Mouse (Mus musculus) ES-E14 (cell line): ENCODE measurements around the gene Ctdnep1. TPM values are rescaled to one million over a fixed set of nuclear protein-coding genes. Genes with fewer than 3 reads are reported as not detected.

Experiments
- DNase-seq: peaks from one replicate; pipeline ENCODE4 v3.0.0-alpha.2; 2013; ENCODE audit warnings: low read depth, low spot score
- H3K27ac ChIP-seq: 2 replicates; pipeline ENCODE4 v1.5.1; 2012; ENCODE audit warnings: low read depth, mild to moderate bottlenecking, low read length, moderate library complexity, mixed read lengths; ENCODE audit not compliant: poor library complexity, insufficient read depth, severe bottlenecking
- H3K36me3 ChIP-seq: 2 replicates; pipeline ENCODE4 v1.6.1; 2012; ENCODE audit warnings: mild to moderate bottlenecking, low read length, moderate library complexity, mixed read lengths; ENCODE audit not compliant: control insufficient read depth, poor library complexity, insufficient read depth, severe bottlenecking
- H3K4me1 ChIP-seq, 2 experiments: fragments of 150-350 bp in 1 of 2; sonication (generic) in 1 of 2; 2 replicates each; pipeline ENCODE4 v1.6.1; 2012; ENCODE audit warnings: low read length in 2 of 2, mild to moderate bottlenecking in 1 of 2, mixed read lengths in 1 of 2; ENCODE audit not compliant: control insufficient read depth in 2 of 2, insufficient read depth in 2 of 2, poor library complexity in 1 of 2
- H3K4me3 ChIP-seq, 2 experiments: fragments of 150-350 bp in 1 of 2; sonication (generic) in 1 of 2; 2 replicates each; pipeline ENCODE4 v1.5.1; 2012; ENCODE audit warnings: low read length in 2 of 2, low read depth in 1 of 2, mild to moderate bottlenecking in 1 of 2, mixed read lengths in 1 of 2; ENCODE audit not compliant: insufficient read depth in 1 of 2, poor library complexity in 1 of 2, severe bottlenecking in 1 of 2
- H3K9ac ChIP-seq: 2 replicates; pipeline ENCODE4 v1.6.1; 2012; ENCODE audit warnings: low read depth, mild to moderate bottlenecking, low read length, mixed read lengths; ENCODE audit not compliant: poor library complexity, insufficient read depth, severe bottlenecking
- H3K9me3 ChIP-seq: fragments of 150-350 bp; sonication (generic); 2 replicates; pipeline ENCODE4 v1.6.1; 2012; ENCODE audit warnings: low read depth, mild to moderate bottlenecking, low read length; ENCODE audit not compliant: control insufficient read depth, insufficient read depth
- CHD2 ChIP-seq: IDR thresholded peaks from 2 replicates; pipeline ENCODE4 v1.6.1; 2014; ENCODE audit warnings: mild to moderate bottlenecking, low read depth, low read length, inconsistent platforms
- HCFC1 ChIP-seq: IDR thresholded peaks from 2 replicates; pipeline ENCODE4 v1.6.1; 2012; ENCODE audit warnings: low read length, inconsistent platforms, borderline replicate concordance; ENCODE audit not compliant: insufficient read depth
- MAFK ChIP-seq: IDR thresholded peaks from 2 replicates; pipeline ENCODE4 v1.6.1; 2014; ENCODE audit warnings: mild to moderate bottlenecking, low read depth, low read length, inconsistent platforms; ENCODE audit not compliant: insufficient read depth
- ZC3H11A ChIP-seq: IDR thresholded peaks from 2 replicates; pipeline ENCODE4 v1.6.1; 2012; ENCODE audit warnings: low read depth, mild to moderate bottlenecking, inconsistent platforms, low read length, borderline replicate concordance
- ZNF384 ChIP-seq: IDR thresholded peaks from 2 replicates; pipeline ENCODE4 v1.6.1; 2012; ENCODE audit warnings: low read depth, low read length, inconsistent platforms
- in situ Hi-C, 2 experiments: fragments of 600-800 bp; cut with MboI; formaldehyde crosslinking; loops; one replicate each; pipeline ENCODE4 v1.15.1; 2025; ENCODE audit warnings: low sequenced_read_pairs in 2 of 2, inconsistent platforms in 1 of 2; ENCODE audit not compliant: unreplicated experiment in 2 of 2
- total RNA-seq: library from RNA; depleted of rRNA; stranded (reverse); fragments of 300-350 nt; gene quantifications from 2 replicates; pipeline ENCODE4 v1.2.3, GENCODE M21; 2012; rRNA removed

Ctdnep1 gene
- total RNA-seq, 1 experiment: 41.2 TPM

- no peaks in the 10 kb centered on the region for H3K9me3 ChIP-seq
- in situ Hi-C loops: no loop called here
- H3K36me3 ChIP-seq: 0 out of 2 replicates have a peak, but pooled peaks cover 3% of the 10 kb centered on the region
- TF ChIP-seq ZC3H11A (no peak), ZNF384 (no peak), HCFC1 (no peak), MAFK (no peak)
- H3K9ac ChIP-seq: no peak overlapping the region
- H3K4me1 ChIP-seq: peaks cover 0 to 9% of the 10 kb centered on the region in 2 experiments; a peak in 1 of 4 replicates
- no peak for DNase-seq
- H3K4me3 ChIP-seq: no peak overlapping the region
- H3K27ac ChIP-seq: no peak overlapping the region
These were observed 58.7 kb downstream of the Ctdnep1 start for GRCm38 (mm10) chr11:70039631-70040030.

- no peak overlapping the region for H3K9ac ChIP-seq
- peaks cover 0 to 9% of the 10 kb centered on the region in 2 experiments; a peak in 1 of 4 replicates for H3K4me1 ChIP-seq
- DNase-seq: no peak
- TF ChIP-seq HCFC1 (no peak), CHD2 (no peak), ZC3H11A (no peak), MAFK (no peak), ZNF384 (no peak)
- in situ Hi-C loops: no loop called here
- 0 out of 2 replicates have a peak, but pooled peaks cover 3% of the 10 kb centered on the region for H3K36me3 ChIP-seq
- no peak overlapping the region for H3K27ac ChIP-seq
- no peaks in the 10 kb centered on the region for H3K9me3 ChIP-seq
- H3K4me3 ChIP-seq: no peak overlapping the region
These were observed 59.2 kb downstream of the Ctdnep1 start for GRCm38 (mm10) chr11:70040184-70040583.

Other genes starting within 250 kb of the Ctdnep1 start
- gene Polr2a, start 222.5 kb upstream of the Ctdnep1 start, total RNA-seq: 71.9 and 74.2 TPM in 2 replicates
- 0.22 and 0.48 TPM in 2 replicates for gene Slc35g3, start 219.2 kb upstream of the Ctdnep1 start, total RNA-seq
- gene Zbtb4, start 215.2 kb upstream of the Ctdnep1 start, total RNA-seq: 1.6 and 3.0 TPM in 2 replicates
- gene Chrnb1, start 185.2 kb upstream of the Ctdnep1 start, total RNA-seq: 3.8 and 5.7 TPM in 2 replicates
- gene Fgf11, start 179.3 kb upstream of the Ctdnep1 start, total RNA-seq: 0.31 and 0.42 TPM in 2 replicates
- 1.3 and 1.8 TPM in 2 replicates for gene Tmem102, start 175.5 kb upstream of the Ctdnep1 start, total RNA-seq
- gene Gm39566, start 165.9 kb upstream of the Ctdnep1 start, total RNA-seq: not detected in 2 replicates
- gene Spem2, start 162.7 kb upstream of the Ctdnep1 start, total RNA-seq: not detected in 2 replicates
- 0.27 TPM in 1 of 2 replicates, not detected in the other for gene Spem1, start 159.0 kb upstream of the Ctdnep1 start, total RNA-seq
- gene Nlgn2, start 143.4 kb upstream of the Ctdnep1 start, total RNA-seq: 8.9 and 9.5 TPM in 2 replicates
- 88.9 and 90.7 TPM in 2 replicates for gene Tmem256, start 142.6 kb upstream of the Ctdnep1 start, total RNA-seq
- 7.0 and 7.2 TPM in 2 replicates for gene Plscr3, start 134.8 kb upstream of the Ctdnep1 start, total RNA-seq
- gene Tnk1, start 122.4 kb upstream of the Ctdnep1 start, total RNA-seq: 3.4 and 8.1 TPM in 2 replicates
- not detected in 2 replicates for gene Tmem95, start 103.1 kb upstream of the Ctdnep1 start, total RNA-seq
- gene Kctd11, start 99.8 kb upstream of the Ctdnep1 start, total RNA-seq: 3.1 and 5.4 TPM in 2 replicates
- 9.6 and 14.7 TPM in 2 replicates for gene Acap1, start 85.6 kb upstream of the Ctdnep1 start, total RNA-seq
- 3.3 and 5.7 TPM in 2 replicates for gene 2810408A11Rik, start 80.2 kb upstream of the Ctdnep1 start, total RNA-seq
- gene Neurl4, start 80.1 kb upstream of the Ctdnep1 start, total RNA-seq: 66.3 and 98.2 TPM in 2 replicates
- 14.3 and 15.5 TPM in 2 replicates for gene Gps2, start 67.3 kb upstream of the Ctdnep1 start, total RNA-seq
- 754 and 926 TPM in 2 replicates for gene Eif5a, start 59.2 kb upstream of the Ctdnep1 start, total RNA-seq
- gene Ybx2, start 45.4 kb upstream of the Ctdnep1 start, total RNA-seq: 3.9 and 6.1 TPM in 2 replicates
- gene Slc2a4, start 33.0 kb upstream of the Ctdnep1 start, total RNA-seq: 2.6 and 4.2 TPM in 2 replicates
- gene Cldn7, start 16.4 kb upstream of the Ctdnep1 start, total RNA-seq: 24.9 and 38.7 TPM in 2 replicates
- gene Elp5, start 1.4 kb downstream of the Ctdnep1 start, total RNA-seq: 76.1 and 87.9 TPM in 2 replicates
- gene Gabarap, start 10.0 kb downstream of the Ctdnep1 start, total RNA-seq: 57.7 and 70.6 TPM in 2 replicates
- gene Phf23, start 14.6 kb downstream of the Ctdnep1 start, total RNA-seq: 64.7 and 80.9 TPM in 2 replicates
- gene Dvl2, start 19.4 kb downstream of the Ctdnep1 start, total RNA-seq: 47.4 and 70.9 TPM in 2 replicates
- 32.5 and 48.7 TPM in 2 replicates for gene Acadvl, start 34.3 kb downstream of the Ctdnep1 start, total RNA-seq
- 10.8 and 11.4 TPM in 2 replicates for gene Dlg4, start 35.8 kb downstream of the Ctdnep1 start, total RNA-seq
- gene Asgr1, start 72.9 kb downstream of the Ctdnep1 start, total RNA-seq: 0.58 TPM in 1 of 2 replicates, not detected in the other
- gene Asgr2, start 111.5 kb downstream of the Ctdnep1 start, total RNA-seq: 2.0 and 2.1 TPM in 2 replicates
- 0.42 and 1.8 TPM in 2 replicates for gene Mgl2, start 149.2 kb downstream of the Ctdnep1 start, total RNA-seq
- 2.1 and 2.2 TPM in 2 replicates for gene Clec10a, start 175.0 kb downstream of the Ctdnep1 start, total RNA-seq
- 0.98 and 3.0 TPM in 2 replicates for gene Slc16a11, start 231.6 kb downstream of the Ctdnep1 start, total RNA-seq
- gene Slc16a13, start 239.9 kb downstream of the Ctdnep1 start, total RNA-seq: 10.7 and 12.4 TPM in 2 replicates
- gene Bcl6b, start 248.6 kb downstream of the Ctdnep1 start, total RNA-seq: 5.2 and 7.1 TPM in 2 replicates